Mouse (Mus musculus) kidney, embryonic 14.5 days (tissue): Measurements from ENCODE around the gene Mex3d. TPM values are rescaled to one million over a fixed set of nuclear protein-coding genes. Genes with fewer than 3 reads are reported as not detected.

ENCODE experiments used
- ATAC-seq: fragments of 200-750 bp; cut with Nextera tagmentation; 2 replicates; pipeline ENCODE4 v1.8.0; 2017; ENCODE audit warnings: moderate number of reproducible peaks, mild to moderate bottlenecking, moderate TSS enrichment, moderate library complexity; ENCODE audit not compliant: low FRiP score, low TSS enrichment
- H3K27ac ChIP-seq: fragments of 300-500 bp; sonication (generic); 2 replicates; pipeline ENCODE4 v1.5.1; 2014; ENCODE audit warnings: low read depth, mild to moderate bottlenecking, low read length, moderate library complexity, mixed read lengths
- H3K27me3 ChIP-seq: fragments of 300-500 bp; sonication (generic); 2 replicates; pipeline ENCODE4 v1.6.1; 2014; ENCODE audit warnings: mild to moderate bottlenecking, low read length; ENCODE audit not compliant: control insufficient read depth, insufficient read depth
- H3K36me3 ChIP-seq: fragments of 300-500 bp; sonication (generic); 2 replicates; pipeline ENCODE4 v1.6.1; 2014; ENCODE audit warnings: low read length, mixed read lengths; ENCODE audit not compliant: control insufficient read depth, insufficient read depth
- H3K4me1 ChIP-seq: fragments of 300-500 bp; sonication (generic); 2 replicates; pipeline ENCODE4 v1.6.1; 2014; ENCODE audit warnings: low read length, mixed read lengths; ENCODE audit not compliant: control insufficient read depth, insufficient read depth
- H3K4me2 ChIP-seq: fragments of 300-500 bp; sonication (generic); replicated peaks from 2 replicates; pipeline ENCODE4 v1.6.1; 2014; ENCODE audit warnings: low read depth, mild to moderate bottlenecking, low read length
- H3K4me3 ChIP-seq: fragments of 300-500 bp; sonication (generic); 2 replicates; pipeline ENCODE4 v1.5.1; 2014; ENCODE audit warnings: mild to moderate bottlenecking, low read length
- H3K9ac ChIP-seq: fragments of 300-500 bp; sonication (generic); 2 replicates; pipeline ENCODE4 v1.6.1; 2014; ENCODE audit warnings: low read depth, mild to moderate bottlenecking, low read length, moderate library complexity
- H3K9me3 ChIP-seq: fragments of 300-500 bp; sonication (generic); 2 replicates; pipeline ENCODE4 v1.6.1; 2016; ENCODE audit warnings: low read length; ENCODE audit not compliant: control insufficient read depth
- WGBS: fragments of 180-500 bp; shearing (Covaris S2); extraction: QIAGEN DNeasy Blood & Tissue Kit; methylation state at CpG from one replicate; pipeline ENCODE4 v1.1.7; 2014; 5-methylcytosine and 5-hydroxymethylcytosine counted together
- polyA plus RNA-seq: library from polyadenylated mRNA; unstranded; fragments of >200 nt; fragmentation: Nextera tagmentation; extraction: Ambion mirVana; gene quantifications from 2 replicates; pipeline ENCODE4 v1.2.1, GENCODE M21; 2014

Gene Mex3d
- polyA plus RNA-seq, 1 experiment from 2014 or later = 8.7 TPM

GRCm38 (mm10) chr10:80385310-80385709 is 2.1 kb downstream of the Mex3d start:
- Histone ChIP-seq H3K27ac (peak overlapping the region; percentile 85), H3K4me1 (peaks cover 33% of the 10 kb centered on the region), H3K4me2 (peak overlapping the region; percentile 94), H3K27me3 (no peaks in the 10 kb centered on the region), H3K9ac (peak overlapping the region; percentile 97), H3K4me3 (peak overlapping the region; percentile 90), H3K9me3 (no peaks in the 10 kb centered on the region), H3K36me3 (peaks cover 47% of the 10 kb centered on the region)
- 13% methylated on average over 7 of the region's 7 CpGs for WGBS
- ATAC-seq = no peak

GRCm38 (mm10) chr10:80384709-80385108 is 2.8 kb downstream of the Mex3d start:
- H3K4me3 ChIP-seq = peak overlapping the region; percentile 90
- no peaks in the 10 kb centered on the region for H3K27me3 ChIP-seq
- H3K4me1 ChIP-seq = peaks cover 33% of the 10 kb centered on the region
- no peak for ATAC-seq
- peak overlapping the region; percentile 97 for H3K9ac ChIP-seq
- WGBS = 77% methylated on average over 7 of the region's 7 CpGs
- H3K9me3 ChIP-seq = no peaks in the 10 kb centered on the region
- peak overlapping the region; percentile 94 for H3K4me2 ChIP-seq
- H3K27ac ChIP-seq = 0 out of 2 replicates have a peak overlapping the region, but pooled peaks have one; percentile 85
- peaks cover 51% of the 10 kb centered on the region for H3K36me3 ChIP-seq

- Histone ChIP-seq H3K36me3 (peaks cover 54% of the 10 kb centered on the region), H3K4me3 (no peak overlapping the region; the same call in 1 of the 2 replicates), H3K4me2 (peak overlapping the region; percentile 94; the same call in 1 of the 2 replicates), H3K9ac (no peak overlapping the region), H3K4me1 (peaks cover 33% of the 10 kb centered on the region), H3K9me3 (no peaks in the 10 kb centered on the region), H3K27ac (no peak overlapping the region), H3K27me3 (no peaks in the 10 kb centered on the region)
- ATAC-seq = no peak
- 86% methylated on average over 4 of the region's 4 CpGs for WGBS
Observed at GRCm38 (mm10) chr10:80384115-80384639, 3.3 kb downstream of the Mex3d start.

- Histone ChIP-seq H3K4me3 (no peak overlapping the region), H3K9ac (no peak overlapping the region), H3K4me1 (peaks cover 27% of the 10 kb centered on the region), H3K27ac (no peak overlapping the region), H3K27me3 (no peaks in the 10 kb centered on the region), H3K36me3 (peaks cover 54% of the 10 kb centered on the region), H3K9me3 (no peaks in the 10 kb centered on the region), H3K4me2 (no peak overlapping the region)
- ATAC-seq = no peak
- WGBS = 46% methylated on average over 4 of the region's 4 CpGs
Observed at GRCm38 (mm10) chr10:80383431-80383830, 4.0 kb downstream of the Mex3d start.

GRCm38 (mm10) chr10:80382641-80383365 is 4.7 kb downstream of the Mex3d start:
- H3K4me1 ChIP-seq = peaks cover 21% of the 10 kb centered on the region
- H3K27ac ChIP-seq = no peak overlapping the region
- ATAC-seq = no peak
- no peaks in the 10 kb centered on the region for H3K27me3 ChIP-seq
- 91% methylated on average over 7 of the region's 7 CpGs for WGBS
- H3K4me3 ChIP-seq = no peak overlapping the region
- H3K9ac ChIP-seq = no peak overlapping the region
- no peak overlapping the region for H3K4me2 ChIP-seq
- no peaks in the 10 kb centered on the region for H3K9me3 ChIP-seq
- H3K36me3 ChIP-seq = peaks cover 54% of the 10 kb centered on the region

- Histone ChIP-seq H3K9ac (no peak overlapping the region), H3K27me3 (no peaks in the 10 kb centered on the region), H3K9me3 (no peaks in the 10 kb centered on the region), H3K27ac (no peak overlapping the region), H3K4me3 (no peak overlapping the region), H3K4me2 (no peak overlapping the region), H3K4me1 (no peaks in the 10 kb centered on the region), H3K36me3 (peaks cover 29% of the 10 kb centered on the region)
- 57% methylated on average over 10 of the region's 10 CpGs for WGBS
- ATAC-seq = no peak
Observed at GRCm38 (mm10) chr10:80377716-80378115, 9.7 kb downstream of the Mex3d start.

GRCm38 (mm10) chr10:80376160-80376559 is 11.3 kb downstream of the Mex3d start:
- 4% methylated on average over 7 of the region's 7 CpGs for WGBS
- peaks cover 4% of the 10 kb centered on the region for H3K4me1 ChIP-seq
- H3K27me3 ChIP-seq = no peaks in the 10 kb centered on the region
- no peak overlapping the region for H3K9ac ChIP-seq
- H3K4me2 ChIP-seq = no peak overlapping the region
- no peak overlapping the region for H3K4me3 ChIP-seq
- H3K9me3 ChIP-seq = no peaks in the 10 kb centered on the region
- H3K27ac ChIP-seq = no peak overlapping the region
- no peak for ATAC-seq
- H3K36me3 ChIP-seq = peaks cover 14% of the 10 kb centered on the region

- no peak for ATAC-seq
- no peaks in the 10 kb centered on the region for H3K9me3 ChIP-seq
Observed at GRCm38 (mm10) chr10:80374063-80374462, 13.4 kb downstream of the Mex3d start.

GRCm38 (mm10) chr10:80372706-80373105 is 14.8 kb downstream of the Mex3d start:
- no peak overlapping the region for H3K4me2 ChIP-seq
- H3K36me3 ChIP-seq = no peaks in the 10 kb centered on the region
- no peak for ATAC-seq
- H3K9me3 ChIP-seq = no peaks in the 10 kb centered on the region
- H3K9ac ChIP-seq = no peak overlapping the region
- H3K4me1 ChIP-seq = peaks cover 4% of the 10 kb centered on the region
- H3K27ac ChIP-seq = no peak overlapping the region
- no peak overlapping the region for H3K4me3 ChIP-seq
- H3K27me3 ChIP-seq = no peaks in the 10 kb centered on the region
- WGBS = 86% methylated on average over 6 of the region's 6 CpGs

More at GRCm38 (mm10) chr10:80374063-80374462, 13.4 kb downstream of the Mex3d start:
- Histone ChIP-seq H3K9ac (no peak overlapping the region), H3K4me2 (no peak overlapping the region), H3K4me1 (peaks cover 4% of the 10 kb centered on the region), H3K4me3 (no peak overlapping the region), H3K27me3 (no peaks in the 10 kb centered on the region), H3K36me3 (no peaks in the 10 kb centered on the region), H3K27ac (no peak overlapping the region)
- 26% methylated on average over 6 of the region's 6 CpGs for WGBS
